Mouse (Mus musculus) midbrain, embryonic 11.5 days (tissue): ENCODE measurements around the gene Plagl1. TPM values are rescaled to one million over a fixed set of nuclear protein-coding genes. Genes with fewer than 3 reads are reported as not detected.
A peak's percentile ranks its signal among the peaks of the same experiment; 100 is the strongest.

Experiments
- ATAC-seq: fragments of 200-750 bp; cut with Nextera tagmentation; 2 replicates; pipeline ENCODE4 v1.8.0; 2017; ENCODE audit warnings: moderate TSS enrichment, moderate library complexity; ENCODE audit not compliant: low FRiP score
- DNase-seq: peaks from one replicate; pipeline ENCODE4 v3.0.0; 2015; ENCODE audit warnings: low spot score; ENCODE audit errors: missing footprints
- H3K27ac ChIP-seq: fragments of 300-500 bp; sonication (generic); 2 replicates; pipeline ENCODE4 v1.5.1; 2014; ENCODE audit warnings: low read depth, low read length
- H3K27me3 ChIP-seq: fragments of 300-500 bp; sonication (generic); 2 replicates; pipeline ENCODE4 v1.6.1; 2014; ENCODE audit warnings: mild to moderate bottlenecking, low read length, moderate library complexity, mixed read lengths; ENCODE audit not compliant: control insufficient read depth, insufficient read depth
- H3K36me3 ChIP-seq: fragments of 300-500 bp; sonication (generic); 2 replicates; pipeline ENCODE4 v1.6.1; 2014; ENCODE audit warnings: mild to moderate bottlenecking, low read length, moderate library complexity, mixed read lengths; ENCODE audit not compliant: control insufficient read depth, insufficient read depth
- H3K4me1 ChIP-seq: fragments of 300-500 bp; sonication (generic); 2 replicates; pipeline ENCODE4 v1.6.1; 2014; ENCODE audit warnings: low read length; ENCODE audit not compliant: control insufficient read depth, insufficient read depth
- H3K4me2 ChIP-seq: fragments of 300-500 bp; sonication (generic); 2 replicates; pipeline ENCODE4 v1.6.1; 2014; ENCODE audit warnings: mild to moderate bottlenecking, moderate library complexity
- H3K4me3 ChIP-seq: fragments of 300-500 bp; sonication (generic); 2 replicates; pipeline ENCODE4 v1.5.1; 2014; ENCODE audit warnings: low read depth, low read length
- H3K9ac ChIP-seq: fragments of 300-500 bp; sonication (generic); 2 replicates; pipeline ENCODE4 v1.6.1; 2014; ENCODE audit warnings: low read length
- H3K9me3 ChIP-seq: fragments of 300-500 bp; sonication (generic); 2 replicates; pipeline ENCODE4 v1.6.1; 2016; ENCODE audit warnings: low read length; ENCODE audit not compliant: control insufficient read depth
- WGBS: fragments of 180-500 bp; shearing (Covaris S2); extraction: QIAGEN DNeasy Blood & Tissue Kit; methylation state at CpG from one replicate; pipeline ENCODE4 v1.1.7; 2014; 5-methylcytosine and 5-hydroxymethylcytosine counted together
- polyA plus RNA-seq: library from polyadenylated mRNA; unstranded; fragments of >200 nt; fragmentation: Nextera tagmentation; extraction: Ambion mirVana; gene quantifications from 2 replicates; pipeline ENCODE4 v1.2.1, GENCODE M21; 2014

Gene Plagl1
- polyA plus RNA-seq, 1 experiment from 2014 or later: 129 TPM

GRCm38 (mm10) chr10:13065129-13065752, 4.9 kb downstream of the Plagl1 start:
- 80% methylated on average over 3 of the region's 3 CpGs for WGBS

GRCm38 (mm10) chr10:13071031-13071430, 10.7 kb downstream of the Plagl1 start:
- no peak for DNase-seq

More at GRCm38 (mm10) chr10:13065129-13065752, 4.9 kb downstream of the Plagl1 start:
- Histone ChIP-seq H3K4me1 (peaks cover 14% of the 10 kb centered on the region; the same call in 1 of the 2 replicates), H3K4me3 (no peak overlapping the region), H3K9ac (no peak overlapping the region), H3K36me3 (no peaks in the 10 kb centered on the region), H3K27ac (no peak overlapping the region), H3K4me2 (no peak overlapping the region), H3K9me3 (no peaks in the 10 kb centered on the region), H3K27me3 (peaks cover 22% of the 10 kb centered on the region)
- no peak for DNase-seq
- ATAC-seq: no peak

GRCm38 (mm10) chr10:13076807-13077532, 16.7 kb downstream of the Plagl1 start:
- ATAC-seq (peak; percentile 52; the same call in 1 of the 2 replicates), DNase-seq (no peak)
- WGBS: 75% methylated on average over 7 of the region's 7 CpGs
- no peak overlapping the region for H3K4me3 ChIP-seq
- H3K9ac ChIP-seq: no peak overlapping the region
- H3K4me2 ChIP-seq: no peak overlapping the region
- no peaks in the 10 kb centered on the region for H3K36me3 ChIP-seq
- H3K27ac ChIP-seq: no peak overlapping the region
- H3K9me3 ChIP-seq: no peaks in the 10 kb centered on the region
- H3K4me1 ChIP-seq: no peaks in the 10 kb centered on the region
- H3K27me3 ChIP-seq: no peaks in the 10 kb centered on the region

More at GRCm38 (mm10) chr10:13071031-13071430, 10.7 kb downstream of the Plagl1 start:
- no peak overlapping the region for H3K9ac ChIP-seq
- peaks cover 4% of the 10 kb centered on the region; the same call in 1 of the 2 replicates for H3K9me3 ChIP-seq
- ATAC-seq: no peak
- no peaks in the 10 kb centered on the region for H3K36me3 ChIP-seq
- H3K27me3 ChIP-seq: no peaks in the 10 kb centered on the region
- no peak overlapping the region for H3K4me3 ChIP-seq
- no peaks in the 10 kb centered on the region for H3K4me1 ChIP-seq
- H3K4me2 ChIP-seq: no peak overlapping the region
- H3K27ac ChIP-seq: no peak overlapping the region
- WGBS: 94% methylated on average over 2 of the region's 2 CpGs

DNA sequence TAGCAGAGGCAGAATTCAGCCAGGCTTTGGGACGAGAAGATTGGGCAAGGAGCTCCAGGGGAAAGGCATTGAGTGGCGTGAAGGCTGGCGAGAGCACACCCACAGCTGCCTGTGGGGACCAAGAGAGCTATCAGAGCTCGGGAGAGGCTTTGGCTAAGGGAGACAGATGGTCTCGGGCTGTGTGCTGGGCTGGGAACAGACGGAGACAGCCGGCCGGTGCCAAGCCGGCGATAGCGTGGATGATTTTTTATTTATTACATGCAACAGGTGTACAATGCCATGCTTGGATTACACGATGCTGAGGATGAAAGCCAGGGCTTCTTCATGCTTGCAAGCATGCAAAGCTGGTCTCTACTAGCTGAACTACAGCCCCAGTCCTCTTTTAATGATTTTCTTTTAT, 22.2 kb downstream of the Plagl1 start:
- H3K9me3 ChIP-seq: no peaks in the 10 kb centered on the region
- H3K36me3 ChIP-seq: no peaks in the 10 kb centered on the region
- H3K4me3 ChIP-seq: no peak overlapping the region
- ATAC-seq (no peak), DNase-seq (no peak)
- H3K27ac ChIP-seq: no peak overlapping the region
- H3K4me1 ChIP-seq: no peaks in the 10 kb centered on the region
- H3K9ac ChIP-seq: no peak overlapping the region
- 90% methylated on average over 12 of the region's 12 CpGs for WGBS
- H3K4me2 ChIP-seq: no peak overlapping the region
- no peaks in the 10 kb centered on the region for H3K27me3 ChIP-seq

DNA sequence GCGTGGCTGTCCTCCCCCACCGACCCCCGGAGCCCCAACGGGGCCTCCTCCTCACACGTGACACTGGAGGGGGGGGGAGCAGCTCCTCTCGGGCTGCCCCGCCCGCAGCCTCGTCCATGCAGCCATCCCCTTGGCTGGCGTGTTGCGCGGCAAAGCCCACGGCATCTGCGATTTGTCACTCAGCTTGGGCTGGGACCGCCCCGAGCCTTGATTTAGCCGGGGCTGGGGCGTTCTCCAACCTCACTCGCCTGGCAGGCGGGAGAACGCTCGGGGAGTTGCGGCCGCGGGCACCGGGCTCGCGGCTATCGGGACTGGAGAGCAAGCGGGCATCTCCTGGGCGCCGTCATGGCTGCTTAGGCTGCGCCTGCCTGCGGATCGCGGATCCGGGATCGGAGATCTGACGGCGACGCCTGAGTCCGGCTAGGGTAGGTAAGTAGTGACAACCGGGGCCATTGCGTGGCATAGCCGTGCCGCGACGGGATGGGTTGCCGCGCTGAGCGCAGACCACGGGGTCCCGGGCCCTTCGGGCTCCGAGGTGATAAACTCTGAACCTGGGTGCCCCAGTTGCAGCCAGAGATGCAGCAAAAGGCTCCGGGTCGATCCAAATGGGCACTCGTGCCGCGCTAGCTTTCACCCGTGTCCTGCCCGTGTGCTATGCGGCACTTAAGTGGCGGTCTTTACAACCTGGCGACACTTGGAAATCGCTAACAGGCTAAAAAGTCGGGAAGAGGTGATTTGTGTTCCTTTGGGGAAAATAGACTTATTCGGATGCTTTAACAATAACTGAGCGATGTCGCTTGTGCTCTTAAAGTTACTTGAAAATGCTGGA, 30.5 kb downstream of the Plagl1 start:
- DNase-seq: peak; percentile 96
- Histone ChIP-seq H3K4me3 (peak overlapping the region; percentile 62), H3K27me3 (no peaks in the 10 kb centered on the region), H3K9me3 (peaks cover 31% of the 10 kb centered on the region), H3K4me2 (peak overlapping the region; percentile 53), H3K4me1 (no peaks in the 10 kb centered on the region; the same call in 1 of the 2 replicates), H3K36me3 (no peaks in the 10 kb centered on the region), H3K9ac (peak overlapping the region; percentile 77), H3K27ac (no peak overlapping the region; the same call in 1 of the 2 replicates)
- ATAC-seq: peak; percentile 95
- 48% methylated on average over 70 of the region's 70 CpGs for WGBS

DNA sequence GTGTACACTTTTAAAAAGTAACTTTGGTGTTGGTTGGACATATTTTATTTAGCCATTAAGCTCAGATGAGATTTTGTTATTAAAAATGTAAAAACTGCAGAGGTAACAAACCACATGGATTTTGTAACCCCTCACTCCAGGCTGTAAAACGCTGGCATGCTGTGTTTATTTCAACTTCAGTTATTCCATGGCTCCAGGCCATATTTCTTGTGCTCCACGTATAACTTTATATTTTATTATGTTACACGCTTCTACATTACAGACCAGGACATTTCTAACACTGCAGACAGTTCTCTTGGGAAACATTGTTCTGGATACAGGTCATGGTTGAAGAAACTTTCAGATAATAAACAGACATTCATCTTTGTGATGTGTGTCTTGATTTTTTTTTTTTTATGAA, 32.7 kb downstream of the Plagl1 start:
- DNase-seq (no peak), ATAC-seq (no peak)
- Histone ChIP-seq H3K4me3 (peak overlapping the region; percentile 9; the same call in 1 of the 2 replicates), H3K9ac (no peak overlapping the region), H3K27ac (no peak overlapping the region), H3K9me3 (peaks cover 31% of the 10 kb centered on the region), H3K4me1 (no peaks in the 10 kb centered on the region; the same call in 1 of the 2 replicates), H3K4me2 (peak overlapping the region; percentile 34), H3K36me3 (no peaks in the 10 kb centered on the region), H3K27me3 (no peaks in the 10 kb centered on the region)
- WGBS: 75% methylated on average over 3 of the region's 3 CpGs

DNA sequence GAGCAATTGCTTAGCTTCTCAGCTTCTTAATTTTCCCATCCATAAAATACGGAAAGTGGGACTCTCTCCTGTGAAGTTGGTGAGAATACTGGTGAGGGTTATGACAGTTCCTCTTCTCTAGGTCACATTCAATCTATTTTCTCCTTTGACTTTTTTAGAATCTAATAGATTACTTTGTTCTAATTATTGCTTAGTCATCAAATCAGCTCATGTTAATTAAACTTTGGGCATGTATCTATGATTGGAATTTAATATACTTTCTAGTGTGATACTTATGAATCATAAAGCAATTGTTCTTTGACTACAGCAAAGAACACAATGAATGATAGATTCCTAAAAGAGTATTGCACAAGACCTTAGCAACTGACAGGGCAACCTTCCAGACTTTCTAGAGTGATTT, 38.6 kb downstream of the Plagl1 start:
- H3K4me2 ChIP-seq: no peak overlapping the region
- no peak overlapping the region for H3K27ac ChIP-seq
- no peaks in the 10 kb centered on the region for H3K4me1 ChIP-seq
- DNase-seq: no peak
- H3K27me3 ChIP-seq: no peaks in the 10 kb centered on the region
- 95% methylated on average over 1 of the region's 1 CpGs for WGBS
- H3K9ac ChIP-seq: no peak overlapping the region
- H3K9me3 ChIP-seq: no peaks in the 10 kb centered on the region
- ATAC-seq: no peak
- H3K36me3 ChIP-seq: no peaks in the 10 kb centered on the region
- H3K4me3 ChIP-seq: no peak overlapping the region

DNA sequence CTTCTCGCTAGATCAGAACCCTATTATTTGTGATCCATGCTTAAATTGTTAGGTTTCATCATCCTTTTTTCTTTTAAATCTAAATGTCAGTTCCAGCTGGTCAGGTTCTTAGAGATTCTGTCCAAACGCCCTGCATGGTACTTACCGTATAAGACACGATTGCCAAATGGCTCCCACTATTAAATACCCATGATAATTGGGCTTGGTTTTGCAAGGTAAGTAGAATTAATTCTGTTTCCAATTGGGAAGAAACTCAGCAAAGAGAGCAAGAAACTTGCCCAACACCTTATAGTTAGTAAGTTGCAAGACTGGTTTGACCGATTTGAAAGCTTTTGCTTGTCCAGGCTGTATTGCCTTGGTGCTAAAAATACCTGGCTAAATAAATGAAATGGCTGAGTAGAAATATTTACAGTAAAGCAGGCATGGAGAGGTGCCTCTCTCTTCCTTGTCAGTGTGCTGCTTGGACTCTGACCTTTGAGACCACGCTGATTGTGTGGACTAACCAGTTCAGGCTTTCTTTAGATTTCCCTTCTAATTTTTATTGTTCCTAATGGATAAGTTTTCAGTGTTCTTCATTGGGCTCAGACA, 39.9 kb downstream of the Plagl1 start:
- Histone ChIP-seq H3K27me3 (no peaks in the 10 kb centered on the region), H3K27ac (no peak overlapping the region), H3K4me1 (no peaks in the 10 kb centered on the region), H3K9ac (no peak overlapping the region), H3K4me2 (no peak overlapping the region), H3K36me3 (no peaks in the 10 kb centered on the region), H3K9me3 (no peaks in the 10 kb centered on the region), H3K4me3 (no peak overlapping the region)
- DNase-seq (no peak), ATAC-seq (no peak)
- 89% methylated on average over 6 of the region's 6 CpGs for WGBS
